Mouse (Mus musculus): ENCODE measurements around the gene Srsf3.
"Not testable (repeated sequence)": the region's sequence is repeated elsewhere in the genome, so short reads cannot be mapped to it uniquely, and the experiment has no call there.

Srsf3 gene

GRCm38 (mm10) chr17:29019391-29019790 is 13.0 kb upstream of the Srsf3 start:
- DNase-seq: no peak

- no peak for DNase-seq
Measured at GRCm38 (mm10) chr17:29020444-29020843, 12.0 kb upstream of the Srsf3 start.

GRCm38 (mm10) chr17:29022230-29022819 is 10.1 kb upstream of the Srsf3 start:
- DNase-seq: no peak

GRCm38 (mm10) chr17:29023346-29023745 is 9.1 kb upstream of the Srsf3 start:
- DNase-seq: no peak

GRCm38 (mm10) chr17:29024047-29024892 is 8.2 kb upstream of the Srsf3 start:
- DNase-seq: no peak

- no peak for DNase-seq
Measured at GRCm38 (mm10) chr17:29024896-29025565, 7.4 kb upstream of the Srsf3 start.

- DNase-seq: no peak
Measured at GRCm38 (mm10) chr17:29026652-29027356, 5.6 kb upstream of the Srsf3 start.

- no peak for DNase-seq
Measured at GRCm38 (mm10) chr17:29030321-29031034, 1.9 kb upstream of the Srsf3 start.

- not testable (repeated sequence) for DNase-seq
Measured at GRCm38 (mm10) chr17:29031085-29031711, 1.2 kb upstream of the Srsf3 start.

- DNase-seq: peak in 1 of 2 experiments; percentile 53
Measured at GRCm38 (mm10) chr17:29031771-29032273, 606 bp upstream of the Srsf3 start.

- DNase-seq: no peak
Measured at GRCm38 (mm10) chr17:29033569-29034061, 1.2 kb downstream of the Srsf3 start.

- no peak for DNase-seq
Measured at GRCm38 (mm10) chr17:29034264-29034663, 1.8 kb downstream of the Srsf3 start.

- DNase-seq: no peak
Measured at GRCm38 (mm10) chr17:29035506-29035905, 3.1 kb downstream of the Srsf3 start.

GRCm38 (mm10) chr17:29039351-29039750 is 6.9 kb downstream of the Srsf3 start:
- no peak for DNase-seq

GRCm38 (mm10) chr17:29041632-29042031 is 9.2 kb downstream of the Srsf3 start:
- DNase-seq: not testable (repeated sequence)

GRCm38 (mm10) chr17:29042569-29042968 is 10.1 kb downstream of the Srsf3 start:
- no peak for DNase-seq

- no peak for DNase-seq
Measured at GRCm38 (mm10) chr17:29043583-29043982, 11.2 kb downstream of the Srsf3 start.

- no peak for DNase-seq
Measured at GRCm38 (mm10) chr17:29044146-29044924, 11.9 kb downstream of the Srsf3 start.

GRCm38 (mm10) chr17:29044925-29045319 is 12.5 kb downstream of the Srsf3 start:
- DNase-seq: no peak

- DNase-seq: no peak
Measured at GRCm38 (mm10) chr17:29045741-29046530, 13.5 kb downstream of the Srsf3 start.

All from spleen, adult 18-20 months (tissue).